Mouse (Mus musculus): Measurements from ENCODE around the gene Chst11.
A peak's percentile ranks its signal among the peaks of the same experiment; 100 is the strongest.

The Chst11 gene

GRCm38 (mm10) chr10:83183634-83184479 lies 198.6 kb downstream of the Chst11 start:
- DNase-seq, result no peak

GRCm38 (mm10) chr10:83184480-83185069 lies 199.3 kb downstream of the Chst11 start:
- DNase-seq, result no peak

GRCm38 (mm10) chr10:83185121-83185520 lies 199.8 kb downstream of the Chst11 start:
- DNase-seq, result no peak

GRCm38 (mm10) chr10:83186167-83186566 lies 200.9 kb downstream of the Chst11 start:
- no peak for DNase-seq

GRCm38 (mm10) chr10:83186984-83187383 lies 201.7 kb downstream of the Chst11 start:
- no peak for DNase-seq

GRCm38 (mm10) chr10:83189071-83189470 lies 203.8 kb downstream of the Chst11 start:
- no peak for DNase-seq

- no peak for DNase-seq
Measured at GRCm38 (mm10) chr10:83191476-83191875, 206.2 kb downstream of the Chst11 start.

- no peak for DNase-seq
Measured at GRCm38 (mm10) chr10:83191982-83192381, 206.7 kb downstream of the Chst11 start.

- DNase-seq, result peak; percentile 57
Measured at GRCm38 (mm10) chr10:83197690-83198336, 212.5 kb downstream of the Chst11 start.

- DNase-seq, result no peak
Measured at GRCm38 (mm10) chr10:83198692-83199091, 213.4 kb downstream of the Chst11 start.

GRCm38 (mm10) chr10:83199290-83199689 lies 214.0 kb downstream of the Chst11 start:
- DNase-seq, result no peak

GRCm38 (mm10) chr10:83201525-83201924 lies 216.2 kb downstream of the Chst11 start:
- DNase-seq, result no peak

GRCm38 (mm10) chr10:83202906-83203702 lies 217.8 kb downstream of the Chst11 start:
- DNase-seq, result no peak

GRCm38 (mm10) chr10:83208436-83208835 lies 223.1 kb downstream of the Chst11 start:
- no peak for DNase-seq

GRCm38 (mm10) chr10:83209388-83209787 lies 224.1 kb downstream of the Chst11 start:
- DNase-seq, result no peak

- no peak for DNase-seq
Measured at GRCm38 (mm10) chr10:83210122-83210521, 224.8 kb downstream of the Chst11 start.

- no peak for DNase-seq
Measured at GRCm38 (mm10) chr10:83210968-83211583, 225.8 kb downstream of the Chst11 start.

GRCm38 (mm10) chr10:83212618-83213017 lies 227.3 kb downstream of the Chst11 start:
- DNase-seq, result no peak

- no peak for DNase-seq
Measured at GRCm38 (mm10) chr10:83215559-83215958, 230.3 kb downstream of the Chst11 start.

- no peak for DNase-seq
Measured at GRCm38 (mm10) chr10:83217256-83217655, 232.0 kb downstream of the Chst11 start.

- DNase-seq, result no peak
Measured at GRCm38 (mm10) chr10:83218778-83219177, 233.5 kb downstream of the Chst11 start.

GRCm38 (mm10) chr10:83219729-83220128 lies 234.4 kb downstream of the Chst11 start:
- peak; percentile 44 for DNase-seq

GRCm38 (mm10) chr10:83220217-83220616 lies 234.9 kb downstream of the Chst11 start:
- no peak for DNase-seq

All from right cerebral cortex, postnatal 25 days (tissue).